Mouse (Mus musculus): ENCODE measurements around the gene Dglucy.

DNA sequence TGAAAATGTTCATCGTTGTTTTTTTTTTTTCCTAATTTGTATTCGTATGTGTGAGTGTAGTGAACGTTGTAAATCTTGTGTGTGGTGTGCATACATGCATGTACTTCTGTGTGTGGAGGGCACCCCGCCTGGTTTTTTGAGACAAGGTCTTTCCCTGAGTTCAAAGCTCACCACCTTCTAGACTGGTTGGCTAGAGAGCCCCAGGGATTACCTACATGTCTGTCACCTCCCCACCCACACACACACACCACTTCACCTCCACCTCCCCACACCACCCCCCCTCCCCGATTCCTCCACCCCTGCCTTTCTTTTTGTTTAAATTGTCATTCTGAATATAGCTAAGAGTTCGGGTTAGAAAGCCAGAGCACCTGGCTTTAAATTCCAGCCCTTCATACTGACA, 122.0 kb downstream of the Dglucy start:
- TF ChIP-seq CTCF (IDR thresholded peaks at IDR 0.05; ENCODE audit: low read depth, low read length) (no peak), POLR2AphosphoS5 (IDR thresholded peaks at IDR 0.05; ENCODE audit: insufficient replicate concordance, low read depth, low read length) (no peak), GATA2 (IDR thresholded peaks at IDR 0.05; ENCODE audit: borderline replicate concordance, low read depth, low read length) (no peak), TAL1 (conservative IDR thresholded peaks at IDR 0.05; ENCODE audit: low read depth, low read length) (no peak), GATA1 (IDR thresholded peaks at IDR 0.05; ENCODE audit: borderline replicate concordance, low read length) (no peak)
